Mouse (Mus musculus): ENCODE data around the gene Pde3b. TPM values are rescaled to one million over a fixed set of nuclear protein-coding genes. Genes with fewer than 3 reads are reported as not detected.

Pde3b gene
- polyA plus RNA-seq, 1 experiment from 2014 or later = 3.6 TPM

- WGBS = 79% methylated on average over 5 of the region's 5 CpGs
- Histone ChIP-seq H3K27me3 (replicated peaks) (no peaks in the 10 kb centered on the region), H3K4me3 (replicated peaks) (no peak overlapping the region), H3K36me3 (no peaks in the 10 kb centered on the region), H3K4me1 (replicated peaks) (no peaks in the 10 kb centered on the region), H3K9me3 (no peaks in the 10 kb centered on the region), H3K27ac (no peak overlapping the region), H3K9ac (no peak overlapping the region), H3K4me2 (replicated peaks) (no peak overlapping the region)
- ATAC-seq = no peak
These were observed 166.1 kb downstream of the Pde3b start for GRCm38 (mm10) chr7:114581200-114581599.

- no peaks in the 10 kb centered on the region for H3K9me3 ChIP-seq
- no peaks in the 10 kb centered on the region for H3K4me1 ChIP-seq (replicated peaks)
- no peak overlapping the region for H3K9ac ChIP-seq
- 52% methylated on average over 2 of the region's 2 CpGs for WGBS
- ATAC-seq = no peak
- H3K36me3 ChIP-seq = no peaks in the 10 kb centered on the region
- no peak overlapping the region for H3K4me2 ChIP-seq (replicated peaks)
- H3K27ac ChIP-seq = no peak overlapping the region
- H3K4me3 ChIP-seq (replicated peaks) = no peak overlapping the region
- no peaks in the 10 kb centered on the region for H3K27me3 ChIP-seq (replicated peaks)
These were observed 167.4 kb downstream of the Pde3b start for GRCm38 (mm10) chr7:114582441-114582840.

Other genes with a start within 250 kb of the Pde3b start
- 113 and 125 TPM in 2 replicates for gene Copb1, start 160.6 kb upstream of the Pde3b start, polyA plus RNA-seq (2015; fragmentation: Nextera tagmentation; extraction: Ambion mirVana)
- gene Psma1, start 139.2 kb upstream of the Pde3b start, polyA plus RNA-seq (2015; fragmentation: Nextera tagmentation; extraction: Ambion mirVana) = 369 and 381 TPM in 2 replicates
- 1.6 and 2.0 TPM in 2 replicates for gene Cyp2r1, start 147.7 kb downstream of the Pde3b start, polyA plus RNA-seq (2015; fragmentation: Nextera tagmentation; extraction: Ambion mirVana)
- 1.7 and 2.7 TPM in 2 replicates for gene Calca, start 221.1 kb downstream of the Pde3b start, polyA plus RNA-seq (2015; fragmentation: Nextera tagmentation; extraction: Ambion mirVana)

Data from intestine, embryonic 15.5 days (tissue).